ENCODE assay signal across 7 mouse cellular contexts in the genomic region with DNA sequence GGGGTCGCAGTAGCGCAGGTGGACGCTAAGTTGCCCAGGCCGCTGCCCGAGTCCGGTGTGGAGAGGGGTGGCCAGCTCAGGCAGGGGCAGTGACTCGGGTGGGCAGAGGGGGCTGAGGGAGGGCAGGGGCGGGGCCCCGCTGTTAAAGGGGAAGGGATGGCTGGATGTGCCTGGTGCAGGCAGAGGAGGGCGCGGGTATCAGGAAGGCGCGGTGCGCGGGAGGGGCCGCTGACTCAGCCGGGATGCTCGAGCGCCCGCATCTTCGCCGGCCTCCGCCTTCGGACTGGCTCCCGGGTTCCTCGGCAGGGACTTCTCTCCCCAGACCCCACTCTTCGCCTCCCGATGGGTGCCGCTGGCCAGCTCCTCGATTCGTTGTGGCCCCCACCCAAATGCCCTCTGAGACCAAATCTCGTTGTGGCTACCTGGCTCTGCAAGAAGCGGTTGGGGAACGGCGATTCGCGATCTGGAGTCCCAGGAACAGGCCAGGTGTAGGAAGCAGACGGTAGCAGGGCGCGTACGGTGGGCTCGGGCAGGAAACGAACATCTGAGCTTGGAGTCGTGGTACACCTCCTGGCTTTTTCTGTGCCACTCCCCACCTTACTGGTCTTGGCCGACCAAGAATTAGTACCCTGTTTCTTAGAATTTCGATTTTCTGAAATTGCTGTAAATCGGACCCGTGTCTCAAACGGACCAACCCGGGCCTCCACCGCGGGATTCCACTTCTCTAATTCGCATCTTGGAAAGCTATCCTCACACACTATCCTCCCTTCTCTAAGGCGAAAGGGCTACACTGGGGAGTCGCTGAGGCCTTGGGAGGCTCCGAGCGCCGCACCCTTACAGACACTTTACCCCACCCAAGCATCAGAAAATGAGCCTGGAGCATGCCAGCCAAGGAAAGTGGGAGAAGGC. TPM values are rescaled to one million over a fixed set of nuclear protein-coding genes. Genes with fewer than 3 reads are reported as not detected.
DNase-seq lines count a peak whose midpoint lies in the region; ATAC-seq and TF ChIP-seq lines count a peak whose summit lies in the region.

No protein-coding gene starts in this region.

- 2% methylated on average over 55 of the region's 58 CpGs for WGBS in embryonic facial prominence, embryonic 12.5 days
- WGBS in hindbrain, postnatal 0 days = 2% methylated on average over 56 of the region's 58 CpGs
- 1% methylated on average over 56 of the region's 58 CpGs for WGBS in midbrain, embryonic 15.5 days

- no peaks in the 10 kb centered on the region for H3K36me3 ChIP-seq in embryonic facial prominence, embryonic 12.5 days
- no peaks in the 10 kb centered on the region for H3K36me3 ChIP-seq in hindbrain, postnatal 0 days (ENCODE audit: insufficient read depth, low read length)
- H3K36me3 ChIP-seq in midbrain, embryonic 15.5 days (replicated peaks) = no peaks in the 10 kb centered on the region

- H3K27ac ChIP-seq in embryonic facial prominence, embryonic 12.5 days = no peak overlapping the region
- H3K27ac ChIP-seq in hindbrain, postnatal 0 days = no peak overlapping the region
- no peak overlapping the region for H3K27ac ChIP-seq in midbrain, embryonic 15.5 days

- 0 out of 2 replicates have a peak, but pooled peaks cover 6% of the 10 kb centered on the region for H3K4me1 ChIP-seq in embryonic facial prominence, embryonic 12.5 days
- H3K4me1 ChIP-seq in hindbrain, postnatal 0 days (ENCODE audit: insufficient read depth, low read length) = no peaks in the 10 kb centered on the region
- peaks cover 27% of the 10 kb centered on the region for H3K4me1 ChIP-seq in midbrain, embryonic 15.5 days

- peaks cover 96% of the 10 kb centered on the region for H3K27me3 ChIP-seq in embryonic facial prominence, embryonic 12.5 days
- peaks cover 89% of the 10 kb centered on the region for H3K27me3 ChIP-seq in hindbrain, postnatal 0 days (ENCODE audit: insufficient read depth, low read length)
- H3K27me3 ChIP-seq in midbrain, embryonic 15.5 days (replicated peaks) = peaks cover 94% of the 10 kb centered on the region

- ATAC-seq in embryonic facial prominence, embryonic 12.5 days (ENCODE audit: insufficient number of reproducible peaks, insufficient read depth, low FRiP score, low TSS enrichment) = peak; percentile 36; the same call in 1 of the 2 replicates
- no peak for ATAC-seq in hindbrain, postnatal 0 days
- ATAC-seq in midbrain, embryonic 15.5 days (replicated peaks) = no peak

- peak overlapping the region; percentile 51 for H3K4me2 ChIP-seq in embryonic facial prominence, embryonic 12.5 days (replicated peaks)
- no peak overlapping the region; the same call in 1 of the 2 replicates for H3K4me2 ChIP-seq in hindbrain, postnatal 0 days (ENCODE audit: low read depth, low read length)
- no peak overlapping the region for H3K4me2 ChIP-seq in midbrain, embryonic 15.5 days

- intact Hi-C loops in left cerebral cortex, postnatal 36 days (cut with DNase I) = loop anchor here (10.0 kb wide), 1 partner anchor 644 kb away; a partner anchor contains a TSS

- peak; percentile 54 to 57 for DNase-seq in left cerebral cortex, postnatal 36 days (ENCODE audit: low spot score in 2 of 2)
- DNase-seq in left cerebral cortex, adult 11 months (ENCODE audit: low spot score) = no peak
- peak; percentile 38 to 43 for DNase-seq in adrenal gland, postnatal 36 days
- no peak for DNase-seq in hindbrain, postnatal 0 days (ENCODE audit: low spot score)
- no peak for DNase-seq in frontal cortex, adult 2 months (ENCODE audit: extremely low spot score in 1 of 2, low spot score in 1 of 2)

- H3K4me3 ChIP-seq in embryonic facial prominence, embryonic 12.5 days = peak overlapping the region; percentile 30
- peak overlapping the region; percentile 1; the same call in 1 of the 2 replicates for H3K4me3 ChIP-seq in hindbrain, postnatal 0 days (ENCODE audit: low read length)
- H3K4me3 ChIP-seq in midbrain, embryonic 15.5 days = 0 out of 2 replicates have a peak overlapping the region, but pooled peaks have one; percentile 2

- TF ChIP-seq CTCF in hindbrain, postnatal 0 days (IDR thresholded peaks at IDR 0.05; ENCODE audit: low read depth) = no peak

- no peaks in the 10 kb centered on the region for H3K9me3 ChIP-seq in embryonic facial prominence, embryonic 12.5 days
- H3K9me3 ChIP-seq in hindbrain, postnatal 0 days (ENCODE audit: low read length) = no peaks in the 10 kb centered on the region
- H3K9me3 ChIP-seq in midbrain, embryonic 15.5 days = no peaks in the 10 kb centered on the region

- 0 out of 2 replicates have a peak overlapping the region, but pooled peaks have one; percentile 15 for H3K9ac ChIP-seq in embryonic facial prominence, embryonic 12.5 days
- no peak overlapping the region for H3K9ac ChIP-seq in hindbrain, postnatal 0 days (replicated peaks; ENCODE audit: low read length)
- no peak overlapping the region for H3K9ac ChIP-seq in midbrain, embryonic 15.5 days

RNA-seq across cellular contexts. Expression of a gene that starts 0.5 kb away (rescaled TPM):
- total RNA-seq in left cerebral cortex, postnatal 36 days (2021) = not detected
- 1 to 10 TPM; 7.5 to 8.9 TPM for total RNA-seq in adrenal gland, postnatal 36 days (2021)
- polyA plus RNA-seq in embryonic facial prominence, embryonic 12.5 days (2016; fragmentation: Nextera tagmentation; extraction: Ambion mirVana) = 8.2 and 11.8 TPM in 2 replicates
- total RNA-seq in hindbrain, postnatal 0 days (2014; rRNA removed) = 0.54 TPM in 1 of 2 replicates, not detected in the other
- polyA plus RNA-seq in hindbrain, postnatal 0 days (2015; fragmentation: Nextera tagmentation; extraction: Ambion mirVana) = not detected in 2 replicates
- not detected in 2 replicates for polyA plus RNA-seq in midbrain, embryonic 15.5 days (2015; fragmentation: Nextera tagmentation; extraction: Ambion mirVana)
- not detected in 2 replicates for polyA plus RNA-seq in frontal cortex, adult 2 months (2012; rRNA removed)

RNA-seq across cellular contexts. Expression of a gene that starts 7.1 kb away (rescaled TPM):
- 10 to 100 TPM; 21.6 to 35.9 TPM for total RNA-seq in left cerebral cortex, postnatal 36 days (2021)
- total RNA-seq in adrenal gland, postnatal 36 days (2021) = 10 to 100 TPM; 30.9 to 38.9 TPM
- 41.0 and 44.4 TPM in 2 replicates for polyA plus RNA-seq in embryonic facial prominence, embryonic 12.5 days (2016; fragmentation: Nextera tagmentation; extraction: Ambion mirVana)
- total RNA-seq in hindbrain, postnatal 0 days (2014; rRNA removed) = 11.0 and 16.4 TPM in 2 replicates
- polyA plus RNA-seq in hindbrain, postnatal 0 days (2015; fragmentation: Nextera tagmentation; extraction: Ambion mirVana) = 27.8 and 29.1 TPM in 2 replicates
- 56.3 and 56.8 TPM in 2 replicates for polyA plus RNA-seq in midbrain, embryonic 15.5 days (2015; fragmentation: Nextera tagmentation; extraction: Ambion mirVana)
- polyA plus RNA-seq in frontal cortex, adult 2 months (2012; rRNA removed) = 40.1 and 40.5 TPM in 2 replicates

RNA-seq across cellular contexts. Expression of a gene that starts 12.9 kb away (rescaled TPM):
- under 1 TPM; 0.37 to 0.97 TPM for total RNA-seq in left cerebral cortex, postnatal 36 days (2021)
- total RNA-seq in adrenal gland, postnatal 36 days (2021) = 1 to 10 TPM; 2.0 to 2.9 TPM
- 1.5 and 1.6 TPM in 2 replicates for polyA plus RNA-seq in embryonic facial prominence, embryonic 12.5 days (2016; fragmentation: Nextera tagmentation; extraction: Ambion mirVana)
- total RNA-seq in hindbrain, postnatal 0 days (2014; rRNA removed) = 0.50 TPM in 1 of 2 replicates, not detected in the other
- 0.36 and 0.42 TPM in 2 replicates for polyA plus RNA-seq in hindbrain, postnatal 0 days (2015; fragmentation: Nextera tagmentation; extraction: Ambion mirVana)
- polyA plus RNA-seq in midbrain, embryonic 15.5 days (2015; fragmentation: Nextera tagmentation; extraction: Ambion mirVana) = 0.51 and 0.75 TPM in 2 replicates
- polyA plus RNA-seq in frontal cortex, adult 2 months (2012; rRNA removed) = 0.76 and 0.97 TPM in 2 replicates

RNA-seq across cellular contexts. Expression of a gene that starts 15.5 kb away (rescaled TPM):
- total RNA-seq in left cerebral cortex, postnatal 36 days (2021) = 10 to 100 TPM; 41.6 to 48.5 TPM
- total RNA-seq in adrenal gland, postnatal 36 days (2021) = 10 to 100 TPM; 51.8 to 58.4 TPM
- 74.1 and 77.8 TPM in 2 replicates for polyA plus RNA-seq in embryonic facial prominence, embryonic 12.5 days (2016; fragmentation: Nextera tagmentation; extraction: Ambion mirVana)
- 48.4 and 54.2 TPM in 2 replicates for total RNA-seq in hindbrain, postnatal 0 days (2014; rRNA removed)
- polyA plus RNA-seq in hindbrain, postnatal 0 days (2015; fragmentation: Nextera tagmentation; extraction: Ambion mirVana) = 82.9 and 88.2 TPM in 2 replicates
- polyA plus RNA-seq in midbrain, embryonic 15.5 days (2015; fragmentation: Nextera tagmentation; extraction: Ambion mirVana) = 79.0 and 81.2 TPM in 2 replicates
- polyA plus RNA-seq in frontal cortex, adult 2 months (2012; rRNA removed) = 58.8 and 63.7 TPM in 2 replicates

RNA-seq across cellular contexts. Expression of a gene that starts 15.6 kb away (rescaled TPM):
- not detected for total RNA-seq in left cerebral cortex, postnatal 36 days (2021)
- 10 to 100 TPM in 1 of 2 experiments, 1 to 10 TPM in 1; 7.9 to 15.5 TPM for total RNA-seq in adrenal gland, postnatal 36 days (2021)
- polyA plus RNA-seq in embryonic facial prominence, embryonic 12.5 days (2016; fragmentation: Nextera tagmentation; extraction: Ambion mirVana) = 0.57 and 1.1 TPM in 2 replicates
- total RNA-seq in hindbrain, postnatal 0 days (2014; rRNA removed) = not detected in 2 replicates
- not detected in 2 replicates for polyA plus RNA-seq in hindbrain, postnatal 0 days (2015; fragmentation: Nextera tagmentation; extraction: Ambion mirVana)
- 0.36 TPM in 1 of 2 replicates, not detected in the other for polyA plus RNA-seq in midbrain, embryonic 15.5 days (2015; fragmentation: Nextera tagmentation; extraction: Ambion mirVana)
- 0.36 and 0.66 TPM in 2 replicates for polyA plus RNA-seq in frontal cortex, adult 2 months (2012; rRNA removed)

Comparison
In these comparisons a context has a peak if more than half of its experiments do, and no peak if none do; other contexts are left out.
1. DNase-seq: peak in left cerebral cortex, postnatal 36 days (2 of 2) and adrenal gland, postnatal 36 days (2 of 2); none in left cerebral cortex, adult 11 months (single experiment), hindbrain, postnatal 0 days (single experiment) and frontal cortex, adult 2 months (0 of 2).
2. Peak in every context shown above with its lines, with median percentiles within 50 percentile points of each other: H3K4me3 ChIP-seq.